Mouse (Mus musculus): ENCODE measurements at regions not wholly inside any gene's neighbourhood (a gene's known extent, or its start where the extent isn't known, plus 50 kb on each side); places are given as distances from the start of the nearest gene placed in this dataset.

- no peak for DNase-seq
These were observed 50.6 kb upstream of the Larp1 start for GRCm38 (mm10) chr11:57958233-57958632.

- no peak for DNase-seq
These were observed 52.0 kb upstream of the Larp1 start for GRCm38 (mm10) chr11:57956909-57957308.

GRCm38 (mm10) chr11:57956076-57956475 is 52.8 kb upstream of the Larp1 start:
- DNase-seq, result no peak

- no peak for DNase-seq
These were observed 53.4 kb upstream of the Larp1 start for GRCm38 (mm10) chr11:57955476-57955875.

GRCm38 (mm10) chr11:57954510-57955184 is 54.2 kb upstream of the Larp1 start:
- no peak for DNase-seq

- no peak for DNase-seq
These were observed 55.2 kb upstream of the Larp1 start for GRCm38 (mm10) chr11:57953694-57954093.

GRCm38 (mm10) chr11:57952619-57953018 is 56.2 kb upstream of the Larp1 start:
- no peak for DNase-seq

GRCm38 (mm10) chr11:57951541-57952326 is 57.1 kb upstream of the Larp1 start:
- no peak for DNase-seq

GRCm38 (mm10) chr11:57950989-57951388 is 57.9 kb upstream of the Larp1 start:
- DNase-seq, result peak; percentile 36 to 58

GRCm38 (mm10) chr11:57949067-57949466 is 59.8 kb upstream of the Larp1 start:
- no peak for DNase-seq

- no peak for DNase-seq
These were observed 61.5 kb upstream of the Larp1 start for GRCm38 (mm10) chr11:57947347-57947746.

GRCm38 (mm10) chr11:57934391-57934850 is 74.4 kb upstream of the Larp1 start:
- DNase-seq, result peak; percentile 73 to 91

GRCm38 (mm10) chr11:57933065-57933464 is 75.8 kb upstream of the Larp1 start:
- DNase-seq, result no peak

- no peak for DNase-seq
These were observed 79.4 kb upstream of the Larp1 start for GRCm38 (mm10) chr11:57929506-57929905.

- DNase-seq, result peak in 1 of 2 experiments; percentile 23
These were observed 87.6 kb upstream of the Hand1 start for GRCm38 (mm10) chr11:57920263-57920662.

GRCm38 (mm10) chr11:57918447-57919059 is 85.9 kb upstream of the Hand1 start:
- no peak for DNase-seq

- no peak for DNase-seq
These were observed 85.4 kb upstream of the Hand1 start for GRCm38 (mm10) chr11:57917974-57918373.

GRCm38 (mm10) chr11:57916016-57916415 is 83.4 kb upstream of the Hand1 start:
- peak; percentile 13 to 16 for DNase-seq

GRCm38 (mm10) chr11:57913801-57914560 is 81.4 kb upstream of the Hand1 start:
- no peak for DNase-seq

- no peak for DNase-seq
These were observed 80.5 kb upstream of the Hand1 start for GRCm38 (mm10) chr11:57913020-57913699.

- no peak for DNase-seq
These were observed 79.2 kb upstream of the Hand1 start for GRCm38 (mm10) chr11:57911698-57912283.

- DNase-seq, result no peak
These were observed 71.6 kb upstream of the Hand1 start for GRCm38 (mm10) chr11:57904216-57904615.

Data from kidney, postnatal 36 days (tissue).